Mouse (Mus musculus) testis, adult 2 months (tissue): ENCODE results near the gene Tmem104. TPM values are rescaled to one million over a fixed set of nuclear protein-coding genes. Genes with fewer than 3 reads are reported as not detected.
A peak's percentile ranks its signal among the peaks of the same experiment; 100 is the strongest.

Source experiments
- H3K27ac ChIP-seq: fragments of 200-500 bp; 2 replicates; pipeline ENCODE4 v1.5.1; 2012; ENCODE audit warnings: low read depth, low read length; ENCODE audit not compliant: control insufficient read depth, insufficient read depth
- H3K27me3 ChIP-seq: fragments of 200-500 bp; 2 replicates; pipeline ENCODE4 v1.6.1; 2012; ENCODE audit warnings: mild to moderate bottlenecking, low read length, moderate library complexity; ENCODE audit not compliant: control insufficient read depth, insufficient read depth
- H3K36me3 ChIP-seq: fragments of 200-500 bp; 2 replicates; pipeline ENCODE4 v1.6.1; 2012; ENCODE audit warnings: mild to moderate bottlenecking, low read length; ENCODE audit not compliant: control insufficient read depth, insufficient read depth
- H3K4me1 ChIP-seq: fragments of 200-500 bp; 2 replicates; pipeline ENCODE4 v1.6.1; 2012; ENCODE audit warnings: low read length; ENCODE audit not compliant: control insufficient read depth, insufficient read depth
- H3K4me3 ChIP-seq: fragments of 200-500 bp; 2 replicates; pipeline ENCODE4 v1.5.1; 2012; ENCODE audit warnings: low read depth, mild to moderate bottlenecking, low read length, moderate library complexity, mixed read lengths; ENCODE audit not compliant: control insufficient read depth
- CTCF ChIP-seq: fragments of 200-500 bp; IDR thresholded peaks from 2 replicates; pipeline ENCODE4 v1.5.1; 2012; ENCODE audit warnings: low read depth, mild to moderate bottlenecking, inconsistent platforms, low read length, moderate library complexity; ENCODE audit not compliant: control insufficient read depth, insufficient read depth, insufficient replicate concordance
- POLR2A ChIP-seq: fragments of 200-500 bp; IDR thresholded peaks from 2 replicates; pipeline ENCODE4 v1.6.1; 2012; ENCODE audit warnings: low read depth, mild to moderate bottlenecking, inconsistent platforms, low read length, moderate library complexity; ENCODE audit not compliant: control insufficient read depth
- polyA plus RNA-seq: library from polyadenylated mRNA; depleted of rRNA; stranded (reverse); fragments of >200 nt; gene quantifications from 2 replicates; pipeline ENCODE4 v1.2.3, GENCODE M21; 2012

Tmem104 gene
- polyA plus RNA-seq, 1 experiment = 9.0 TPM

- no peaks in the 10 kb centered on the region for H3K27me3 ChIP-seq
- peaks cover 7% of the 10 kb centered on the region for H3K4me1 ChIP-seq
These were observed 33.5 kb upstream of the Tmem104 start for GRCm38 (mm10) chr11:115153699-115154292.

GRCm38 (mm10) chr11:115155053-115155634 lies 32.1 kb upstream of the Tmem104 start:
- H3K36me3 ChIP-seq = no peaks in the 10 kb centered on the region
- H3K27ac ChIP-seq = no peak overlapping the region
- no peak overlapping the region for H3K4me3 ChIP-seq
- TF ChIP-seq POLR2A = no peak
- TF ChIP-seq CTCF = no peak
- H3K4me1 ChIP-seq = peaks cover 7% of the 10 kb centered on the region
- no peaks in the 10 kb centered on the region for H3K27me3 ChIP-seq

More at GRCm38 (mm10) chr11:115153699-115154292, 33.5 kb upstream of the Tmem104 start:
- no peak for TF ChIP-seq POLR2A
- TF ChIP-seq CTCF = peak; percentile 60; the same call in 1 of the 2 replicates
- no peaks in the 10 kb centered on the region for H3K36me3 ChIP-seq
- no peak overlapping the region for H3K27ac ChIP-seq
- H3K4me3 ChIP-seq = peak overlapping the region; percentile 17

- Histone ChIP-seq H3K27me3 (no peaks in the 10 kb centered on the region), H3K4me1 (peaks cover 10% of the 10 kb centered on the region), H3K36me3 (no peaks in the 10 kb centered on the region), H3K4me3 (no peak overlapping the region), H3K27ac (no peak overlapping the region)
- no peak for TF ChIP-seq POLR2A
- no peak for TF ChIP-seq CTCF
These were observed 29.2 kb upstream of the Tmem104 start for GRCm38 (mm10) chr11:115157933-115158719.

GRCm38 (mm10) chr11:115160016-115160797 lies 27.1 kb upstream of the Tmem104 start:
- TF ChIP-seq POLR2A (no peak), CTCF (peak; percentile 54)
- H3K36me3 ChIP-seq = no peaks in the 10 kb centered on the region
- H3K27me3 ChIP-seq = peaks cover 2% of the 10 kb centered on the region
- H3K4me3 ChIP-seq = no peak overlapping the region
- peaks cover 22% of the 10 kb centered on the region for H3K4me1 ChIP-seq
- H3K27ac ChIP-seq = no peak overlapping the region

- Histone ChIP-seq H3K27me3 (peaks cover 2% of the 10 kb centered on the region), H3K4me1 (peaks cover 22% of the 10 kb centered on the region), H3K36me3 (no peaks in the 10 kb centered on the region), H3K27ac (no peak overlapping the region), H3K4me3 (peak overlapping the region; percentile 39; the same call in 1 of the 2 replicates)
- TF ChIP-seq POLR2A = no peak
- peak; percentile 93 for TF ChIP-seq CTCF
These were observed 26.3 kb upstream of the Tmem104 start for GRCm38 (mm10) chr11:115160883-115161577.

GRCm38 (mm10) chr11:115161578-115162204 lies 25.6 kb upstream of the Tmem104 start:
- TF ChIP-seq POLR2A (no peak), CTCF (no peak)
- Histone ChIP-seq H3K36me3 (no peaks in the 10 kb centered on the region), H3K27ac (no peak overlapping the region), H3K27me3 (peaks cover 2% of the 10 kb centered on the region), H3K4me1 (peaks cover 22% of the 10 kb centered on the region), H3K4me3 (peak overlapping the region; percentile 39)
